Mouse (Mus musculus): ENCODE measurements around the gene Akt2. TPM values are rescaled to one million over a fixed set of nuclear protein-coding genes. Genes with fewer than 3 reads are reported as not detected.
A peak's percentile ranks its signal among the peaks of the same experiment; 100 is the strongest.

The Akt2 gene
- polyA plus RNA-seq, 1 experiment from 2014 or later, result 82.3 TPM

- ATAC-seq (replicated peaks; ENCODE audit: extremely low read depth, insufficient read depth, low FRiP score), result no peak
- no peak overlapping the region for H3K4me2 ChIP-seq (ENCODE audit: low read depth, low read length)
- no peak overlapping the region for H3K4me3 ChIP-seq (ENCODE audit: low read length)
- H3K27me3 ChIP-seq (ENCODE audit: control insufficient read depth, insufficient read depth, low read length), result peaks cover 4% of the 10 kb centered on the region; the same call in 1 of the 2 replicates
- no peak overlapping the region for H3K27ac ChIP-seq (ENCODE audit: low read length)
- no peaks in the 10 kb centered on the region for H3K4me1 ChIP-seq (ENCODE audit: control insufficient read depth, insufficient read depth, low read length)
- no peak overlapping the region for H3K9ac ChIP-seq (ENCODE audit: low read length)
- WGBS, result 76% methylated on average over 7 of the region's 7 CpGs
- no peaks in the 10 kb centered on the region for H3K36me3 ChIP-seq (ENCODE audit: control insufficient read depth, insufficient read depth)
- no peaks in the 10 kb centered on the region for H3K9me3 ChIP-seq (replicated peaks; ENCODE audit: control insufficient read depth, low read length)
Observed at GRCm38 (mm10) chr7:27646516-27646915, 55.2 kb downstream of the Akt2 start.

DNA sequence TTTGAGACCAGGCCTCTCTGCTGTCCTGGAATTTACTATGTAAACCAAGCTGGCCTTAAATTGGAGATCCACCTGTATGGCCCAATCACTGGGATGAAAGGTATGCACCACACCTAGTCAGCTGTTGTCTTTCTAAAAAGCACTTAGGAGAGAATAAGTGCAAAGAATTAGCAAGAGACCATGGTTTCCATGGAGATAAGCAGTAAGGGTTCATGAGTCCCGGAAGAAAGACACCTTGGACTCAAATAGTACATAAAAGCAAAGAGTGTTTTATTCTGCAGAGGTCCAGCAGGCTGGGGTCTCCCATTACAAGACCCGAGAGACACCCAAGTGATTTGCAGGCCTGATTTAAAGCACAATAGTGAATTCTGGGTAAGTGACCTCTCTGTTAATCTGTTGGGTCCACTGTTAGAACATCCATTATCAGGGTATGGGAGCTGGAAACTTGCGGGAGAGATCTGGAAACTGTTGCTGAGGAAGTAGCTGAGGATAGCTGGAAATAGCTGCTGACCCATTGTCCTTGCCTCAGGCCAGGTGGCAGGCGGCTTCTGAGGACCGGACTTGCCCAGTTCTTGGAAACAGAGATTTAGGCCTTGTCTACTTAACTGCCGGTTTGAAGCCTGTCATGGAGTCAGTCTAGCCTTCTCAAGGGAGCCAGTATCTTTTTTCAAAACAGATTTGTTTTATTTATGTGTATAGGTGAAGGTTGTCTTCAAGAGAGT lies 56.1 kb downstream of the Akt2 start:
- Histone ChIP-seq H3K4me3 (ENCODE audit: low read length) (no peak overlapping the region), H3K27me3 (ENCODE audit: control insufficient read depth, insufficient read depth, low read length) (peaks cover 11% of the 10 kb centered on the region), H3K36me3 (ENCODE audit: control insufficient read depth, insufficient read depth) (no peaks in the 10 kb centered on the region), H3K9me3 (replicated peaks; ENCODE audit: control insufficient read depth, low read length) (no peaks in the 10 kb centered on the region), H3K4me2 (ENCODE audit: low read depth, low read length) (no peak overlapping the region), H3K9ac (ENCODE audit: low read length) (no peak overlapping the region), H3K27ac (ENCODE audit: low read length) (no peak overlapping the region), H3K4me1 (ENCODE audit: control insufficient read depth, insufficient read depth, low read length) (no peaks in the 10 kb centered on the region)
- no peak for ATAC-seq (replicated peaks; ENCODE audit: extremely low read depth, insufficient read depth, low FRiP score)
- WGBS, result 70% methylated on average over 6 of the region's 6 CpGs

DNA sequence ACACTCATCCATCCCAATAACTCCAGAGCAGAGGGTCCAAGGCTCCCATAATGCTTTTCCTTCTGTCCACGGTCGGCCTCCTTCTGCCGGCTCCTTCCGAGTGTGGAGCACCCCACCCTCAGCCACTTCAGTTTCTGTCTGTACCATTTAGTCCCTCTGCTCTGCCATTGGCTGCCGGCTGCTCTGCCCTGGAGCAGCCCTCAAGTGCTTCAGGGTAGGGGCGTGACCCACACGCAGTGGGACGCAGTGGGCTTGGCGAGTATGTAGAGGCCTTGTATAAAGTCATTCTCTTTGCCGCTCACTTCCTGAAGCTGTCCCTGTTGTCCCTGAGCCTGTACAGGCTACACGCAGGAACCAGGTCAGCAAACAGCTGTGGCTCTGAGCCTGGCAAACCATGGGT lies 58.4 kb downstream of the Akt2 start:
- no peak overlapping the region for H3K4me3 ChIP-seq (ENCODE audit: low read length)
- H3K4me1 ChIP-seq (ENCODE audit: control insufficient read depth, insufficient read depth, low read length), result no peaks in the 10 kb centered on the region
- no peaks in the 10 kb centered on the region for H3K9me3 ChIP-seq (replicated peaks; ENCODE audit: control insufficient read depth, low read length)
- H3K27ac ChIP-seq (ENCODE audit: low read length), result no peak overlapping the region
- 79% methylated on average over 11 of the region's 11 CpGs for WGBS
- no peak overlapping the region for H3K9ac ChIP-seq (ENCODE audit: low read length)
- H3K36me3 ChIP-seq (ENCODE audit: control insufficient read depth, insufficient read depth), result no peaks in the 10 kb centered on the region
- no peak for ATAC-seq (replicated peaks; ENCODE audit: extremely low read depth, insufficient read depth, low FRiP score)
- H3K4me2 ChIP-seq (ENCODE audit: low read depth, low read length), result no peak overlapping the region
- peaks cover 34% of the 10 kb centered on the region for H3K27me3 ChIP-seq (ENCODE audit: control insufficient read depth, insufficient read depth, low read length)

DNA sequence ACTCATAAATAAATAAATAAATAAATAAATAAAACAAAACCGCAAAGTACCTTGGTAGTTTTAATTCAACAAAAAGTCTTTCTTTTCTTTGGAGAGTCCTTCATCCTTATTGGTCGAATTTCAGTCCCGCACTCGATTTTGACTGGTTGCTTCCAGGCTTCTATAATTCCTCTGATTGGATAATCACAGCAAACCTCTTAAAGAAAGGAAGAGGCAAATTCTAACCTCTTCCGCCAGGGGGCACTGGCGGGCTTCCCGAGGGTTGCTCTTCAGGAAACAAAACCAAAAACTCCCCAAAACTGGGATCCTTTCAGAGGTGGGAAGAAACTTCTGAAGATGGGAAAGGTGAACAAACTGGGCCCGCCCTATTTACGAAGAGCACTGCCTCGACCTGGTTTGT lies 59.6 kb downstream of the Akt2 start:
- H3K4me3 ChIP-seq (ENCODE audit: low read length), result no peak overlapping the region
- H3K9me3 ChIP-seq (replicated peaks; ENCODE audit: control insufficient read depth, low read length), result no peaks in the 10 kb centered on the region
- WGBS, result 4% methylated on average over 10 of the region's 10 CpGs
- no peak overlapping the region for H3K9ac ChIP-seq (ENCODE audit: low read length)
- peak overlapping the region; percentile 36 for H3K4me2 ChIP-seq (ENCODE audit: low read depth, low read length)
- H3K27ac ChIP-seq (ENCODE audit: low read length), result no peak overlapping the region
- ATAC-seq (replicated peaks; ENCODE audit: extremely low read depth, insufficient read depth, low FRiP score), result 0 out of 2 replicates have a peak, but pooled peaks have one; percentile 19
- no peaks in the 10 kb centered on the region for H3K4me1 ChIP-seq (ENCODE audit: control insufficient read depth, insufficient read depth, low read length)
- peaks cover 46% of the 10 kb centered on the region for H3K27me3 ChIP-seq (ENCODE audit: control insufficient read depth, insufficient read depth, low read length)
- H3K36me3 ChIP-seq (ENCODE audit: control insufficient read depth, insufficient read depth), result no peaks in the 10 kb centered on the region

GRCm38 (mm10) chr7:27653681-27654437 lies 62.5 kb downstream of the Akt2 start, which contains the start of gene Ttc9b:
Gene Ttc9b, plus strand, starts transcription at chr7:27653915.
- Histone ChIP-seq H3K36me3 (ENCODE audit: control insufficient read depth, insufficient read depth) (peaks cover 2% of the 10 kb centered on the region), H3K27me3 (ENCODE audit: control insufficient read depth, insufficient read depth, low read length) (peaks cover 75% of the 10 kb centered on the region), H3K9me3 (replicated peaks; ENCODE audit: control insufficient read depth, low read length) (no peaks in the 10 kb centered on the region), H3K4me3 (ENCODE audit: low read length) (peak within 1 kb of the TSS; percentile 13), H3K9ac (ENCODE audit: low read length) (no peak within 1 kb of the TSS), H3K4me2 (ENCODE audit: low read depth, low read length) (peak within 1 kb of the TSS; percentile 38), H3K4me1 (ENCODE audit: control insufficient read depth, insufficient read depth, low read length) (no peaks in the 10 kb centered on the region), H3K27ac (ENCODE audit: low read length) (no peak within 1 kb of the TSS)
- 4% methylated on average over 57 of the region's 62 CpGs for WGBS
- ATAC-seq (replicated peaks; ENCODE audit: extremely low read depth, insufficient read depth, low FRiP score), result no peak; the same call in 1 of the 2 replicates

DNA sequence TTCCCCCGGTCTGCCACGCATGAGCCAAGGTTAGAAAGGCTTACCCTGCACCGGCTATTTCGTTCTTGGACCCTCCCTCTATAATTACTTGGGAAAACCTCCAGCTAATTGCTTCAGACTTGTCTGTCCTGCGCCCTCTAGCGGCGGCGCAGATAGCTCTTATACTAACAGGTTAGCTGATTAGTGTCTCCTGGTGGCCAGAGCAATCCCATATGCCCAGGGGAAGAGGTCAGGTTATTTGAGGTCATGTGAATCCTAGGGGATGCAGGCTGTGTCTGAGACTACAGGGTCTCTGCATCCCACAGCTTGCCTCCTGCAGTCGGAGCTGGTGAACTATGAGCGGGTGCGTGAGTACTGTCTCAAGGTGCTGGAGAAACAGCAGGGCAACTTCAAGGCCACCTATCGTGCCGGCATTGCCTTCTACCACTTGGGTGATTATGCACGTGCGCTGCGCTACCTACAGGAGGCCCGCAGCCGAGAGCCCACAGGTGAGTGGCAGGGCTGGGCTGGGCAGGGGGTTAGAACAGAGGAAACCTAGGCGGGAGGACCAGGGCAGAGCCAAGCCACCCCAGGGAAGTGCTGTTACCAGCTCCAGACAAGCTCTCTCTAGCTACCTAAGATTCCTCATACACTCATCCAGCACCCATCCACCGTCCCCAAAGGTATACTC lies 63.4 kb downstream of the Akt2 start:
- Histone ChIP-seq H3K9ac (ENCODE audit: low read length) (no peak overlapping the region), H3K27ac (ENCODE audit: low read length) (no peak overlapping the region), H3K36me3 (ENCODE audit: control insufficient read depth, insufficient read depth) (peaks cover 2% of the 10 kb centered on the region), H3K4me2 (ENCODE audit: low read depth, low read length) (no peak overlapping the region), H3K9me3 (replicated peaks; ENCODE audit: control insufficient read depth, low read length) (no peaks in the 10 kb centered on the region), H3K27me3 (ENCODE audit: control insufficient read depth, insufficient read depth, low read length) (peaks cover 84% of the 10 kb centered on the region), H3K4me1 (ENCODE audit: control insufficient read depth, insufficient read depth, low read length) (no peaks in the 10 kb centered on the region), H3K4me3 (ENCODE audit: low read length) (no peak overlapping the region)
- 55% methylated on average over 20 of the region's 20 CpGs for WGBS
- no peak for ATAC-seq (replicated peaks; ENCODE audit: extremely low read depth, insufficient read depth, low FRiP score)

- 28% methylated on average over 11 of the region's 11 CpGs for WGBS
- Histone ChIP-seq H3K27ac (ENCODE audit: low read length) (no peak overlapping the region), H3K4me1 (ENCODE audit: control insufficient read depth, insufficient read depth, low read length) (no peaks in the 10 kb centered on the region), H3K36me3 (ENCODE audit: control insufficient read depth, insufficient read depth) (peaks cover 2% of the 10 kb centered on the region), H3K9ac (ENCODE audit: low read length) (no peak overlapping the region), H3K4me3 (ENCODE audit: low read length) (no peak overlapping the region), H3K27me3 (ENCODE audit: control insufficient read depth, insufficient read depth, low read length) (peaks cover 81% of the 10 kb centered on the region), H3K9me3 (replicated peaks; ENCODE audit: control insufficient read depth, low read length) (no peaks in the 10 kb centered on the region), H3K4me2 (ENCODE audit: low read depth, low read length) (no peak overlapping the region)
- 0 out of 2 replicates have a peak, but pooled peaks have one; percentile 24 for ATAC-seq (replicated peaks; ENCODE audit: extremely low read depth, insufficient read depth, low FRiP score)
Observed at GRCm38 (mm10) chr7:27655545-27655944, 64.2 kb downstream of the Akt2 start.

- peaks cover 2% of the 10 kb centered on the region for H3K36me3 ChIP-seq (ENCODE audit: control insufficient read depth, insufficient read depth)
- peaks cover 83% of the 10 kb centered on the region for H3K27me3 ChIP-seq (ENCODE audit: control insufficient read depth, insufficient read depth, low read length)
- H3K9me3 ChIP-seq (replicated peaks; ENCODE audit: control insufficient read depth, low read length), result no peaks in the 10 kb centered on the region
- no peak overlapping the region for H3K4me2 ChIP-seq (ENCODE audit: low read depth, low read length)
- no peak for ATAC-seq (replicated peaks; ENCODE audit: extremely low read depth, insufficient read depth, low FRiP score)
- H3K27ac ChIP-seq (ENCODE audit: low read length), result no peak overlapping the region
- no peak overlapping the region for H3K4me3 ChIP-seq (ENCODE audit: low read length)
- no peak overlapping the region for H3K9ac ChIP-seq (ENCODE audit: low read length)
- no peaks in the 10 kb centered on the region for H3K4me1 ChIP-seq (ENCODE audit: control insufficient read depth, insufficient read depth, low read length)
- WGBS, result 86% methylated on average over 16 of the region's 16 CpGs
Observed at GRCm38 (mm10) chr7:27656600-27656999, 65.2 kb downstream of the Akt2 start.
